Mouse (Mus musculus) erythroblast, embryonic 14.5 days (primary cell): Measurements from ENCODE around the gene Vsx1.

Experiments
- GATA1 ChIP-seq: IDR thresholded peaks from 2 replicates; pipeline ENCODE4 v1.6.1; 2012; ENCODE audit warnings: low read length, inconsistent platforms, mixed read lengths
- TAL1 ChIP-seq: IDR thresholded peaks from 3 replicates; pipeline ENCODE4 v1.6.1; 2012; ENCODE audit warnings: low read length, inconsistent platforms, mixed read lengths

GRCm38 (mm10) chr2:150665534-150666451 lies 23.4 kb downstream of the Vsx1 start:
- peak; percentile 79 for TF ChIP-seq GATA1
- TF ChIP-seq TAL1 = peak; percentile 60
